Mouse (Mus musculus): Measurements from ENCODE around the gene Map4k2. TPM values are rescaled to one million over a fixed set of nuclear protein-coding genes. Genes with fewer than 3 reads are reported as not detected.

The Map4k2 gene
- total RNA-seq, 2 experiments from 2014 or later: 27.2 to 37.3 TPM

DNA sequence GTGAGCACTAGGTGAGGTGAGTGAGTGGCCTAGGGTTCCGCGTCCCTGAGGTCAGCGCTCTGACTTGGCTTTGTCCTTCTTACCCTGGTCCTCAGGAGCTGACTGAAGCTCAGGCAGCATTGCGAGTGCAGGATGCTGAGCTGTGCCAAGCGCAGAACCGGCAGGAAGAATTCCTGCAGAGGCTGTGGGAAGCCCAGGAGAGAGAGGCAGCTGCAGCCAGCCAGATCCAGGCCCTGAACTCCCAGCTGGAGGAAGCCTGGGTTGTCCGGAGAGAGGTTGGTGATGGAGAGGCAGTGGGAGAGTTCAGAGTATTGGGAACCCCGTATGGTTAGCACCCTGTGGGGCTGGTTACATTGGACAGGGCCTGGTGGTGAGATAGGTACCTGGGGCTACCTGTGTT lies 27.1 kb upstream of the Map4k2 start:
- no peak for ATAC-seq (replicated peaks; ENCODE audit: low FRiP score, low TSS enrichment, poor library complexity, severe bottlenecking)

DNA sequence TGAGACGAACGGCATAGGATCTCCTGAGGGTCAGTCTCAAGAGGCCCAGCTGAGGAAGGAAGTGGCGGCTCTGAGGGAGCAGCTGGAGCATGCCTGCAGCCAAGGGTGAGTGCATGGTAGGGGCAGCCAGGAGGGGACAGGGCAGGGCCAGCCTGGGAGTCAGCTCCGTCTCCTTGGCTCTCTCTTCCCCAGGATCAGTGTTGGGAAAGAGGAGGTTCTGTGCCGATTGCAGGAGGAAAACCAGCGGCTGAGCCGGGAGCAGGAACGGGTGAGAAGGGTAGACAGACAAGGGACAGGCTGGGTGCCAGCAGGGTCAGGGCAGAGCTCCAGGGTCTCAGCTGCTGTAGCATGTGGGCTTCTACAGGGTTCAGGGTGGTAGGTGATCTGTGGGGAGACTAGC lies 26.4 kb upstream of the Map4k2 start:
- no peak for ATAC-seq (replicated peaks; ENCODE audit: low FRiP score, low TSS enrichment, poor library complexity, severe bottlenecking)

DNA sequence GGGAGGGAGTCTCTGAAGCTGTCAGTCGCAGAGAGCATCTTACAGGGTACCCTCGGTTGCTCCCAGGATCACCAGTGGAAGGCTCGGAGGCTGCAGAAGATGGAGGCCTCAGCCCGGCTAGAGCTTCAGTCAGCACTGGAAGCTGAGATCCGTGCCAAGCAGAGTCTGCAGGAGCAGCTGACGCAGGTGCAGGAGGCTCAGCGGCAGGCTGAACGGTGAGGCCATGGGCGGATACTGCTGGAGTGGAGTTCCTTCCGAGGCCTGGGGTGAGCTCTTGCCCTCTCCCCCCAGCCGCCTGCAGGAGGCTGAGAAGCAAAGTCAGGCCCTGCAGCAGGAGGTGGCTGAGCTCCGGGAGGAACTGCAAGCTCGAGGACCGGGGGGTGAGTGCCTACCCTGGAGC lies 25.4 kb upstream of the Map4k2 start:
- ATAC-seq (replicated peaks; ENCODE audit: low FRiP score, low TSS enrichment, poor library complexity, severe bottlenecking): no peak

DNA sequence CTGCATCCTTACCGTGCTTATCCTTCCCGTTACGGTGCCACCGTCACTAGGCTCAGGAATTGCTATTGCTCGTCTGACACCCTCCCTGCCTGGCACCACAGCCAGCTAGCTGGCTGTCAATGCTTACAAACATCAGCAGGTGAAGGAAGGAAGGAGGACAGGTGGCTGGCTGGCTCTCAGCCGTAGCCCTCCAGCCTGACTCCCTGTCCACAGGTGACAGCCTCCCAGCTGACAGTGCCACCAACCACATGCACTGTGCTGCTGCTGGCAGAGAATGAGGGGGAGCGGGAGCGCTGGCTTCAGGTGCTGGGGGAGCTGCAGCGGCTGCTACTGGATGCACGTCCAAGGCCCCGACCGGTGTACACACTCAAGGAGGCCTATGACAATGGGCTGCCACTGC lies 22.8 kb upstream of the Map4k2 start:
- ATAC-seq (replicated peaks; ENCODE audit: low FRiP score, low TSS enrichment, poor library complexity, severe bottlenecking): no peak

DNA sequence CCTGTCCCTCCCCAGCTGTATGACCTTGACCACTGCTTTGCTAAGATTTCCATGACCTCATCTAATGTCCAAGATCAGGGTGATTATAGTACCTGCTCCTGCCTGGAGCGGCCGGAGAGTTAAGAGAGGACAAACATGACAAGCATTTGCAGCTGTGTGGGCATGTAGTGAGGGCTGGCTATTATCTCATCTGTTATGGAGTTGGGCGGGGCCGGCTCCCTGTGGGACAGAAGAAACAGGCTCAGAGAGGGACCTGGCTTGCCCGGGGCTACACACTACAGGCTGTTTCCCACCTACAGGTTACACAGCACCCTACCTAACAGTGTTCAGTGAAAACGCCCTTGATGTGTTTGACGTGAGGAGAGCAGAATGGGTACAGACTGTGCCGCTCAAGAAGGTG lies 19.6 kb upstream of the Map4k2 start:
- no peak for ATAC-seq (replicated peaks; ENCODE audit: low FRiP score, low TSS enrichment, poor library complexity, severe bottlenecking)

DNA sequence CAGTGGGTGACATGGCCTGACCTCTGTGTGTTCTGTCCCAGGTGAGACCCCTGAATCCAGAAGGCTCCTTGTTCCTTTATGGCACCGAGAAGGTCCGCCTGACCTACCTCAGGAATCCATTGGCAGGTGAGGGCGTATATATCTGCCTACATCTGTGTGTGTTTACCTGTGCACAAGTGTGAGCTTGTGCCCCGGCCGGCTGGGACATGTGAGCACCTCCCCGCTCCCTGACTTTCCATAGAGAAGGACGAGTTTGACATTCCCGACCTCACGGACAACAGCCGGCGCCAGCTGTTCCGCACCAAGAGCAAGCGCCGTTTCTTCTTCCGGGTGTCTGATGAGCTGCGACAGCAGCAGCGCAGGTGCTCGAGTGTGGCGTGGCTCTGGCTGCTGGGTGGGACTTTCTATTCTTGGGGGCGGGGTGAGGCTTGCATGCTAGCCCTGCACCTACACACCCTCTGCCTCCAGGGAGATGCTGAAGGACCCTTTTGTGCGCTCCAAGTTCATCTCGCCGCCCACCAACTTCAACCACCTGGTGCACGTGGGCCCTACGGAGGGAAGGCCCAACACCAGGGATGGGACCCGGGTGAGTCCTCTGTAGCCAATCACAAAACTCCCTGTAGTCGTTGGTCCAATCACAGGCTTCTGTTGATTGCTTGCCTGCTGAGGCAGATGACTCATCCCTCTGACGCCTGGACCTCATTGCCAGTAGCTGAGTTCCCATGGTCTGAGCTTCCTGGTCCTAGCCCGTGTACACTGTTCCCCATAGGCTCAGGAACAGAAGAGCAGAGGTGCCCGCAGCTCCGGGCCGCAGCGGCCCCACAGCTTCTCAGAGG lies 18.9 kb upstream of the Map4k2 start:
- ATAC-seq (replicated peaks; ENCODE audit: low FRiP score, low TSS enrichment, poor library complexity, severe bottlenecking): no peak

DNA sequence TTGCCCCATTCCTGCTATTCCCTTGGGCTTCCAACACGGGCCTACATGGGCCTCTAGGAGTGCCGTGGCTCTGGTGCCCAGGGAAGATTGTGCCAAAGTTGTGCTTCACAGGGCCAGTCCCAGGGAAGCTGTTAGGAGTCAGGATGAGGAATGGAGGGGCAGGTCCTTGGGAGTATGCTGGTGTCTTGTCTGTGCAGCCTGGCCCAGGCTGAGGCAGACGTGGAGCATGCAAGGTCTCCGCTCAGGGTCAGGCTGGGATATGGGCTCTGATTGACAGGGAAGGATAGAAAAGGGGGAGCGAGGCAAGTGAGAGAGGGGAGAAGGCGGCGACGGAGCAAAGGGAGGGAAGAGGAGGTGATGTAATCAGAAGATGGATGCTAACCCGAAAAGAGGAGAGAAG lies 16.2 kb upstream of the Map4k2 start:
- no peak for ATAC-seq (replicated peaks; ENCODE audit: low FRiP score, low TSS enrichment, poor library complexity, severe bottlenecking)

DNA sequence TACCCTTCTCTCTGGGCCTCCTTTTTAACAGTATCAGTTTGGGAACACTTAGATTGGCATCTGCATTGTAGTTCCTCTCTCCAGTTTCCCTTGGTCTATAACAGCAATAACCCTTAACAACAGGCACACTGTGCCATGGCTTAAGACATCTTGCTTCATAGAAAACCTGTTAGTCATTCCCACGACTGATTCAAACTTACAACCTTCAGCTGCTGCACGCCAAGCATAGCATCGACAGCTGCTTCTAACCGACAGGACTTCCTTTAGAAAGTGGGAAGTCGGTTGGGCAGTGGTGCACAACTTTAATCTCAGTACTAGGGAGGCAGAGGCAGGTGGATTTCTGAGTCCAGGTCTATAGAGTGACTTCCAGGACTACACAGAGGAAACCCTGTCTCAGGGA lies 9.8 kb upstream of the Map4k2 start:
- ATAC-seq (replicated peaks; ENCODE audit: low FRiP score, low TSS enrichment, poor library complexity, severe bottlenecking): no peak

DNA sequence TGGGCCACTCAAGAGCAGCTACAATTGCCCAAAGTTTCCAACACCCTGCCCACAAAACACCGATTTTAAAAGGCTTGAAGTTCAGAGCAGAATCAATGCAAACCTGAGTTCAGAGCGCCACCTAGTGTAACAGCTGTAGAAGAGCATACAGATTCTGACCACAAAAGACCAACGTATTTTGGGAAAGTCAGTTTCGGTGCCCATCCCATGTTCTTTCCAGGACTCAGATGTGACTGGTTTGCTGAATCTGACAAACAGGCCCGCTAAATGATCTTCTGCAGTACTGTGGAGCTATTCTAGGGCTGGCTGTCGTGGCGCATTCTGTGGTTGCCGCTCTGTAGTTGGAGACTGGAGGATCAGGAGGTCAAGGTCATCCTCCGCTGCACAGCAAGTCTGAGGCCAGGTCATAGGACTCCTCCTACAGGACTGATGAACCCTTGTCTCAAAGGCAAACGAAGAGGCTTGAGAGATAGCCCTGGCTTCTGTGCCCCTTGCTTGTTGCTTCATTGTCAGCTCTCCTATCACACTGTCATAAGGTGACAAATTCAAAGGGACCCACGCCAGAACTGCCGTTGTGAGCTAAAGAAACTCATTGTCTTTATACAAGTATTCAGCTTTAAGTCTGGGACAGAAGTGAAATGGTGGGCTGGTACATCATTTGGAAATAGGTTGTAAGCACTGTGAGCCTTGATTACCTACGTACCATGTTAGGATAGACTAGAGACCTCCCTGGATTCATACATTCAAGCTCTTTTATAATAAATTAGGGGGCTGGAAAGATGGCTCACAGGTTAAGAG lies 9.0 kb upstream of the Map4k2 start:
- ATAC-seq (replicated peaks; ENCODE audit: low FRiP score, low TSS enrichment, poor library complexity, severe bottlenecking): 0 out of 2 replicates have a peak, but pooled peaks have one; percentile 23

DNA sequence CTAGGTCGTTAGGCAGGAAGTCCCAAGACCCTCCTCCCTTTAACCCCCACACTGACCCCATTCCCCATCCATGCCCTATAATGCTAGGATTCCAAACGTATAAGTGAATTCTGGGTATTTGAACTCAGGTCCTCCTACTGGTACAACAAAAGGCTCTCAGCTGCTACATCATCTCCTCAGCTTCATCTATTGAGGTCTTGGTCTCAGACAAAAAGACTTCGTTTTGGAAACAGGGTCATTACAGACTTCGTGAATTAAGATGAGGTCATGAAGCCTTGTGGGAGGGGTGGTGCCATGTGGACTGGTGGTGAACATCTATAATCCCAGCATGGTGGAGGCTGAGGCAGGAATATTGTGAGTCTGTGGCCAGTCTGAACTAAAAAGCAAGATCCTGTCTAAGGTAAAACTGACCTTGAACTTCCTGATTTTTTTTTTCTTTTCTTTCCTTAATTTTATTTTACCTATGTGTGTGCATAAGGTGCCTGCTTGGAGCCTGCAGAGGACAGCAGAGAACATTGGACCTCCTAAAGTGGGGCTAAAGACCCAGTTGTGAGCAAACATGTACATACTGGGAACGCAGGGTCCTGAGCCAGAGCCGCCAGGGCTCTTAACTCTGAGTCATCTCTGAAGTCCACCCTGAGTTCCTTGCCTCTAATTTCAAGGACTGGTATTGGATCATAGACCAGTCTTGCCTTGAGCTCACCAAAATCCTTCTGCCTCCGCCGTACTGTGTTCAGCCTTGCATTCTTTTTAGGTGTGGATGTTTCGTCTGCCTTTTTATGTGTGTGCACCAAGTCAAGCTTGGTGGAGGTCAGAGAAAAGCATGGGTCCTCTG lies 7.0 kb upstream of the Map4k2 start:
- no peak; the same call in 1 of the 2 replicates for ATAC-seq (replicated peaks; ENCODE audit: low FRiP score, low TSS enrichment, poor library complexity, severe bottlenecking)

DNA sequence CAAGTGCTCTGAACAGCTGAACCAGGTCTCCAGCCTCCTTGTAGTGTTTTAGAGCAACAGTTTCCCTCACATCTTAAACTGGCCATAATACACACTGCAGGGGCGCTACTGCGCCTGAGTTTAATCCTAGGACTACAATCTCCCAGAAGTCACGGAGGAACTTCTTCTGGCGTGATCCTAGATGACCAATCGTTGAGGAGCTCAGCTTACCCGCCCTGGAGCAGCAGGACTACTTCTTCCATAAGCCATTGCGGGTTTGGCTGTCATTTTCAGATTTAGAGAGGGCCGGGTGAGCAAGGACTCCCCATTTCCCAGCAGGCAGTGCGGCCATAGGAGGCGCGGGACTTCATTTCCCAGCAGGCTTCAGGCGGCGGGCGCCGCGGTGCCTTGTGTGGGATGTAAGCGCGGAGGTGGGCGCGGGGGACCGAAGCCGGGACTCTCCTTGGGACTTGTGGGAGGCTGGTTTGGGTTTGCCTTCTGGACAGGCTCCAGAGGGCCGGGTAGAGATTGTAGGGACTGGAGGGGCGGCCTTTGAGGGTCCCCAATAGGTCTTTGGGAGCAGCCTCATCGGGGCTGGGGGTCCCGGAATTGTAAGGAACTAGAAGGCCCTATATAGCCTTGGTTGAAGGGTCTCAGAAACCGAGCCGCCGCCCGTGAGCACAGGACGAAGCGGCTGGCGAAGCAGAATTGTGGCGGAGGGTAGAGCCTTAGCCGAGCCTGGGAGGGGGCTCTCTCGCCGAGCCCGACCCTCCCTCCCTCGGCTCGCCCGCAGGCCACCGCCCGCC lies 6.1 kb upstream of the Map4k2 start, which contains the start of gene Men1:
Gene Men1, plus strand, starts transcription at position 307 of the 785 bp plus-strand sequence.
- peak; percentile 87 for ATAC-seq (replicated peaks; ENCODE audit: low FRiP score, low TSS enrichment, poor library complexity, severe bottlenecking)

DNA sequence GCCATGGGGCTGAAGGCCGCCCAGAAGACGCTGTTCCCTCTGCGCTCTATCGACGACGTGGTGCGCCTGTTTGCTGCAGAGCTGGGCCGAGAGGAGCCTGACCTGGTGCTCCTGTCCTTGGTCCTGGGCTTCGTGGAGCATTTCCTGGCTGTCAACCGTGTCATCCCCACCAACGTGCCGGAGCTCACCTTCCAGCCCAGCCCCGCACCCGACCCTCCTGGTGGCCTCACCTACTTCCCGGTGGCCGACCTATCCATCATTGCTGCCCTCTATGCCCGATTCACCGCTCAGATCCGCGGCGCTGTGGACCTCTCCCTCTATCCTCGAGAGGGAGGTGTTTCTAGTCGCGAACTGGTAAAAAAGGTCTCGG lies 5.5 kb upstream of the Map4k2 start:
- ATAC-seq (replicated peaks; ENCODE audit: low FRiP score, low TSS enrichment, poor library complexity, severe bottlenecking): no peak

DNA sequence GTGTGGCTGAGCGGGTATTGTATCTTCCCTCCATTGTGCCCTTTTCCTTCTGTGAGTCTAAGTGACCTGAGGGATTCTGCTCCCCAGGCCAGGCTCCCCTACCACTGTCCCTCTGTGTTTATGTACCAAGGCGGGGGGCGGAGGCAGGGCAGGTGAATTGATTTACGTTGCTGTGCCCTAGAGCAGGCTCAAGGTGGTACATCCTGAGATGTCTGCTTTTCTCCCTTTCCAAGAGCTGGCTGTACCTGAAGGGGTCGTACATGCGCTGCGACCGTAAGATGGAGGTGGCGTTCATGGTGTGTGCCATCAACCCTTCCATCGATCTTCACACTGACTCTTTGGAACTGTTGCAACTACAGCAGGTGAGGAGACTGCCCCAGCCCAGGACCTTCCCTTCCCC lies 4.0 kb upstream of the Map4k2 start:
- ATAC-seq (replicated peaks; ENCODE audit: low FRiP score, low TSS enrichment, poor library complexity, severe bottlenecking): no peak

DNA sequence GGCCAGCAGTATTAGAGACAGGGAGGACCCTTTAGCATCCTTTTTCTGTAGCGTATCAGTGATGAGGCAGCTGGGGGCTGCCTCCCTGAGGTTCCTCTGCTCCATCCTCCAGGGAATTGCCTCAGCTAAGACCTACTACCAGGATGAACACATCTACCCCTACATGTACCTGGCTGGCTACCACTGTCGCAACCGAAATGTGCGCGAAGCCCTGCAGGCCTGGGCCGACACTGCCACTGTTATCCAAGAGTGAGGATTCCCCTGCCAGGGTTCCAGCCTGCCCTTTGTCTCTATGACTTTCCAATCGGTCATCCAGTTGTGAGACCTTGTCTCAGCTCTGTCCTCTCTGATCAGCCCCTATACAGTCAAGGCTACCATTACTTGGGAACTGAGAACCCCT lies 2.8 kb upstream of the Map4k2 start:
- no peak for ATAC-seq (replicated peaks; ENCODE audit: low FRiP score, low TSS enrichment, poor library complexity, severe bottlenecking)

DNA sequence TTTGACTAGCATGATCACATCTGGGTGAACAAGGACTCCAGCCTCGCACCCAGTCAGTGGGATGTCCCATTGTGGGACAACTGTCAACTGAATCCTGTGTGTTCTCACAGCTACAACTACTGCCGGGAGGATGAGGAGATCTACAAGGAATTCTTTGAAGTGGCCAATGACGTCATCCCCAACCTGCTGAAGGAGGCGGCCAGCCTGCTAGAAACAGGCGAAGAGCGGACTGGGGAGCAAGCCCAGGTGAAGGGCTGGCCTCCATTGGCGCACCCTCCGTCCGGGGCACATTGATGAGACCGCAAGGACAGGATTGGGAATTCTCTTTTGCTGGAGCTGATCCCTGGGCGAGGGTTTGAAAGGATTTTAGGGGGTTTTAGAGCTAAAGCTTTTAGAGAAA lies 2.2 kb upstream of the Map4k2 start:
- ATAC-seq (replicated peaks; ENCODE audit: low FRiP score, low TSS enrichment, poor library complexity, severe bottlenecking): no peak

DNA sequence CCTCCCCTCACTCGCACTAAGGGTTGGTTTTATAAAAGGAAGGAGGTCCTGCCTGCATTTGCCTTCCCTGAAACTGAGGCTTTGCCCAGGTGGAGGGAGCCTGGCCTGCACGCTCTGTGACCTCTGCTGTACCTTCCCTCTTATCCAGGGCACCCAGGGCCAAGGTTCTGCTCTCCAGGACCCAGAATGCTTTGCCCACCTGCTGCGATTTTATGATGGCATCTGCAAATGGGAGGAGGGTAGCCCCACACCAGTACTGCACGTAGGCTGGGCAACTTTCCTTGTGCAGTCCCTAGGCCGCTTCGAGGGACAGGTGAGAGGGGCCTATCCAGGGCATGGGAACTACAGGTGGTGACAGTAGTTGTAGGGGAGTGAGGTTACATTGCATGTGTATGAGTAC lies 1.7 kb upstream of the Map4k2 start:
- ATAC-seq (replicated peaks; ENCODE audit: low FRiP score, low TSS enrichment, poor library complexity, severe bottlenecking): no peak

DNA sequence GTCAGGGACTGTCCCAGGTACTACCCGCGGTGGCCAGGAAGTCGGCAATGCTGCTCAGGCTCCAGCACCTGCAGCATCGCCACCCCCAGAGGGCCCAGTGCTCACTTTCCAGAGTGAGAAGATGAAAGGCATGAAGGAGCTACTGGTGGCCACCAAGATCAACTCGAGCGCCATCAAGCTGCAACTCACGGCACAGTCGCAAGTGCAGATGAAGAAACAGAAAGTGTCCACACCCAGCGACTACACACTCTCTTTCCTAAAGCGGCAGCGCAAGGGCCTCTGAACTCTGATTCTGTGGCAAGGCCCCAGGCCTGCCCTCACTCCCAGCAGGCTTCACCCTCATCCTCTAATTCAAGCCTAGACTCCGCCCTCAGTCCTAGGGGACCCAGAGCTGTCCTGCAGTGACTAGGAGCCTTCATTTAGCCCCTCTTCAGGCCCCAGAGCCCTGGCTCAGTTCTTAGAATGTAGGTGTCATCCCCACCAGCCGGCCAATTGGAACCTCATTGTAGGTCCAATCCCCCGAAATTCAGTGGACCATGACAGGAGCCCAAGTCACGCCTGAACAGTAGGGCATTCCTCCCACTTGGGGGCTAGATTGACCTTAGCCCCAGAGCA lies 938 bp upstream of the Map4k2 start:
- peak; percentile 49 for ATAC-seq (replicated peaks; ENCODE audit: low FRiP score, low TSS enrichment, poor library complexity, severe bottlenecking)

DNA sequence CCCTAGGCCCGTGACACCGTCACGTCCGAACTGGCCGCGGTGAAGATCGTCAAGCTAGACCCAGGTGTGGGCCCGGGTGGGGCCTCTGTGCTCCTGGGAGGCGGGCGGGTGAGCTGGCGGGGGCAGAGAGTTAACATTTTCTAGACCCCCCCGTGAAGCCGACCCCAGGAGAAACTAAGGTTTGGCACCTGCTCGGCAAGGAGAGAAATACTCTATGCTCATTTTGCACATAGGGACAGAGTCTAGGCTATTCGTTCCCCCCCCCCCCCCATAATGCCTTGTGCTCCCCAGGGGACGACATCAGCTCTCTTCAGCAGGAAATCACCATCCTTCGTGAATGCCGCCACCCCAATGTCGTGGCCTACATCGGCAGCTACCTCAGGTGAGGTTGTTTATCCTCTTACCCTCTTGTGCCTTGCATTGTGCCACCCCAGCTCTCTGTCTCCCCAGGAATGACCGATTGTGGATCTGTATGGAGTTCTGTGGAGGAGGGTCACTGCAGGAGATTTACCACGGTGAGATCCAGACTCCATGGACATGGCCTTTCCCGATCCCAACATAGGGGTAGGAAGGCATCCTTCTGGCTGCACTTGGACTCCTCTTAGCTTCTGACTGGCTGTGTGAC lies 630 bp downstream of the Map4k2 start:
- ATAC-seq (replicated peaks; ENCODE audit: low FRiP score, low TSS enrichment, poor library complexity, severe bottlenecking): no peak
